Mouse (Mus musculus): ENCODE results near the gene Ephb1.

GRCm38 (mm10) chr9:102212036-102212383 is 142.5 kb downstream of the Ephb1 start:
- TF ChIP-seq GATA1 (IDR thresholded peaks at IDR 0.05; ENCODE audit: borderline replicate concordance, low read length) = no peak
- TF ChIP-seq FLI1 (IDR thresholded peaks at IDR 0.05; ENCODE audit: low read length) = no peak

Data from megakaryocyte, embryonic 14.5 days (primary cell).